Mouse (Mus musculus) midbrain, embryonic 15.5 days (tissue): ENCODE data around the gene Gnat2. TPM values are rescaled to one million over a fixed set of nuclear protein-coding genes. Genes with fewer than 3 reads are reported as not detected.

Experiments used
- ATAC-seq: fragments of 200-750 bp; cut with Nextera tagmentation; replicated peaks from 2 replicates; pipeline ENCODE4 v1.8.0; 2017; ENCODE audit warnings: moderate TSS enrichment
- H3K27ac ChIP-seq: fragments of 300-500 bp; sonication (generic); 2 replicates; pipeline ENCODE4 v1.5.1; 2015; ENCODE audit warnings: mild to moderate bottlenecking, inconsistent platforms
- H3K27me3 ChIP-seq: fragments of 300-500 bp; sonication (generic); replicated peaks from 2 replicates; pipeline ENCODE4 v1.6.1; 2015; ENCODE audit warnings: inconsistent platforms
- H3K36me3 ChIP-seq: fragments of 300-500 bp; sonication (generic); replicated peaks from 2 replicates; pipeline ENCODE4 v1.6.1; 2015; ENCODE audit warnings: inconsistent platforms
- H3K4me1 ChIP-seq: fragments of 300-500 bp; sonication (generic); 2 replicates; pipeline ENCODE4 v1.6.1; 2015; ENCODE audit warnings: inconsistent platforms
- H3K4me2 ChIP-seq: fragments of 300-500 bp; sonication (generic); 2 replicates; pipeline ENCODE4 v1.6.1; 2015; ENCODE audit warnings: inconsistent platforms, mild to moderate bottlenecking, moderate library complexity
- H3K4me3 ChIP-seq: fragments of 300-500 bp; sonication (generic); 2 replicates; pipeline ENCODE4 v1.5.1; 2015; ENCODE audit warnings: mild to moderate bottlenecking, inconsistent platforms
- H3K9ac ChIP-seq: fragments of 300-500 bp; sonication (generic); 2 replicates; pipeline ENCODE4 v1.6.1; 2015; ENCODE audit warnings: mild to moderate bottlenecking, inconsistent platforms
- H3K9me3 ChIP-seq: fragments of 300-500 bp; sonication (generic); 2 replicates; pipeline ENCODE4 v1.6.1; 2016; ENCODE audit warnings: inconsistent platforms
- whole genome bisulfite sequencing: fragments of 180-500 bp; shearing (Covaris S2); methylation state at CpG from one replicate; pipeline ENCODE4 v1.1.7; 2015; ENCODE audit warnings: mixed read lengths; 5-methylcytosine and 5-hydroxymethylcytosine counted together
- polyA plus RNA-seq: library from polyadenylated mRNA; unstranded; fragments of >200 nt; fragmentation: Nextera tagmentation; extraction: Ambion mirVana; gene quantifications from 2 replicates; pipeline ENCODE4 v1.2.1, GENCODE M21; 2015

Gene Gnat2
- 0.28 and 0.38 TPM in 2 replicates for polyA plus RNA-seq

DNA sequence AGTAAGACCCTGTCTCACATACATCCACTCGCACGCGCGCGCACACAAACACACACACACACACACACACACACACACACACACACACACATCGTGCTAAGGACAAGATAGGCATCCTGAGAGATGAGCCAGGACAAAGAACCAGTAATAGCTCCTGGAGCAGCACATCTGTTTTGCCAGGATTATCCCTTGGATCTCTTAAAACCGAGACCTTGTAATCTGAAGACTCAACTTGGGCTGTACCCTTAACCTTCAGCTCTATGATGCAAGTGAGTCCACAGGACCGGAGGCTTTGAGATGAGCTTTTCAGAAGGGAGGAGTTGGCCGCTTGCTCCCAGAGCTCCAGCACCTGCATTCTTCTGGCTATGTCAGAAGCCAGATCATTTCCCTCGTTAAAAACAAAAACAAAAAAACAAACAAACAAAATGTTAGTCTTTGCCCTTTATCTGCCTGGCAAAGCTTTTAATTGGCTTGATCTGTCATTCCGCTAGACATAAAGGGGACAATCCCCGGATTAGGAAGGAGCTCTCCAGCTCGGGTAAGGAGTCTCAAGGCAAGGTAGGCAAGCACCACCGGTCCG lies at the start of gene Gnat2:
Gene Gnat2 (plus strand): TSS at position 254 of the 580 bp plus-strand sequence.
- Histone ChIP-seq H3K4me2 (no peak within 1 kb of the TSS), H3K27me3 (no peaks in the 10 kb centered on the region), H3K4me3 (no peak within 1 kb of the TSS), H3K27ac (no peak within 1 kb of the TSS), H3K9ac (no peak within 1 kb of the TSS), H3K36me3 (no peaks in the 10 kb centered on the region), H3K4me1 (no peaks in the 10 kb centered on the region), H3K9me3 (no peaks in the 10 kb centered on the region)
- ATAC-seq = no peak
- WGBS = 60% methylated on average over 15 of the region's 15 CpGs

DNA sequence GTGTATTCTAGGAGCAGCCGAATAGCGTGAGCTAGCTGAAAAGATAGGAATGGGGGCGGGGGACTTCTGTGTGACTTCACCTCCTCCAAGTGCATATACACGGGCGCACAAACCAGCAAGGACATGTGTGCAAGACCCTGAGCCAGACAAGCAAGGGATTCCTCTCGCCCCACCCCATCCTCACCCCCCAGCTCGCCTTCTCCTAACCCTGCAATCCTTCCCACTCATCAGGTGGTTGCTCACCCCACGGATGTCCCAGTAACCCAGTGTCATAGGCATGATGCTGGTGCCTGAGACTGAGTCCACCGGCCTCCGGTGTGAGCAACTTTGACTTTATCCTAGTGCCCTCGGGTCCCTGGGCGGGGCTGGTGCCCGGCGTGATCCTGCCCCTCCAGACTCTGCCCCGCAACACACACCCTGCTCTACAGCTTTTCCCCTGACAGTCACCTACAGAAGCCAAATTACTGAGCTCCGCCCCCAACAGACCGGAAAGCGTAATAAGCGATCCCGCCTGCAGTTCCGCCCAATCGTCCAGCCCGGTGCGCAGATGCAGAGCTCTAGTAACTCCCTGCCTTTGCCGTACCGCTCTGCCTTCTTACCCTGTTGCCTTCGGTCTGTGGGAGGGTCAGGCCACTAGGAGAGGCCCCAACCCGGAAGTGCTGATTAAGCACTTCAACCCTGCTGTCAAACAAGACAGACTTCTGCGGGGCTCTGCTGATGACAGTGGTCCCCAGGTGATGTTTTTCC lies 48.0 kb upstream of the Gnat2 start, which contains the start of gene Gstm4:
Gene Gstm4 (minus strand): TSS at position 501 of the 747 bp plus-strand sequence.
- H3K27me3 ChIP-seq = no peaks in the 10 kb centered on the region
- 7% methylated on average over 29 of the region's 29 CpGs for WGBS
- peak within 1 kb of the TSS; percentile 46 for H3K27ac ChIP-seq
- peaks cover 10% of the 10 kb centered on the region; the same call in 1 of the 2 replicates for H3K4me1 ChIP-seq
- H3K36me3 ChIP-seq = no peaks in the 10 kb centered on the region
- peak within 1 kb of the TSS; percentile 52 for H3K9ac ChIP-seq
- peak within 1 kb of the TSS; percentile 52 for H3K4me3 ChIP-seq
- peak within 1 kb of the TSS; percentile 83 for H3K4me2 ChIP-seq
- peak; percentile 94 for ATAC-seq
- H3K9me3 ChIP-seq = no peaks in the 10 kb centered on the region

- Histone ChIP-seq H3K4me3 (no peak overlapping the region), H3K9me3 (no peaks in the 10 kb centered on the region), H3K9ac (no peak overlapping the region), H3K27ac (no peak overlapping the region), H3K4me1 (peaks cover 10% of the 10 kb centered on the region; the same call in 1 of the 2 replicates), H3K27me3 (no peaks in the 10 kb centered on the region), H3K4me2 (no peak overlapping the region), H3K36me3 (no peaks in the 10 kb centered on the region)
- ATAC-seq = no peak
- WGBS = 87% methylated on average over 2 of the region's 2 CpGs
Observed at GRCm38 (mm10) chr3:108046944-108047655, 45.5 kb upstream of the Gnat2 start.

DNA sequence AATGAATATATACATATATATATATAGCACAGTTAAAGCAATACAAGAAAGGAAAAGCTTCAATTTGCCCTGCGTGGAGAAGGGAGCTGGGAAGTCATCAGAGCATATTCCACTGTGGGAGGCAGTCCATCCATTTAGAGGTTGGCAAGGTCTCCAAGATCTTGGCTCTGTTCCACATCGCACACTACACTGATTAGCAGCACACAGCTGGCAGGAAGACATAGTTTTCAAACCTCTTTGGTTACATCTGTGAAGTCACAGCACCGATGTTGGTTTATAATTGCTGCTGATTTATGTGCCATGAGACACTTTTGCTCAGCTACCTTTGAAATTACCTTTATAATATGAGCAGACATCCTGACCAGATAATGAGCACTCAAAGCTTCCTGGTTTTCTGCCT lies 44.3 kb upstream of the Gnat2 start:
- no peak overlapping the region for H3K4me3 ChIP-seq
- no peak overlapping the region for H3K4me2 ChIP-seq
- H3K4me1 ChIP-seq = peaks cover 10% of the 10 kb centered on the region; the same call in 1 of the 2 replicates
- ATAC-seq = no peak
- no peaks in the 10 kb centered on the region for H3K27me3 ChIP-seq
- no peak overlapping the region for H3K9ac ChIP-seq
- no peak overlapping the region for H3K27ac ChIP-seq
- WGBS = 81% methylated on average over 3 of the region's 3 CpGs
- no peaks in the 10 kb centered on the region for H3K9me3 ChIP-seq
- no peaks in the 10 kb centered on the region for H3K36me3 ChIP-seq

- H3K36me3 ChIP-seq = no peaks in the 10 kb centered on the region
- whole genome bisulfite sequencing = 92% methylated on average over 5 of the region's 5 CpGs
- H3K4me2 ChIP-seq = no peak overlapping the region
- ATAC-seq = no peak
- H3K27ac ChIP-seq = no peak overlapping the region
- H3K27me3 ChIP-seq = no peaks in the 10 kb centered on the region
- no peaks in the 10 kb centered on the region for H3K9me3 ChIP-seq
- H3K4me3 ChIP-seq = no peak overlapping the region
- H3K9ac ChIP-seq = no peak overlapping the region
- H3K4me1 ChIP-seq = no peaks in the 10 kb centered on the region
Observed at GRCm38 (mm10) chr3:108050493-108050892, 42.1 kb upstream of the Gnat2 start.

DNA sequence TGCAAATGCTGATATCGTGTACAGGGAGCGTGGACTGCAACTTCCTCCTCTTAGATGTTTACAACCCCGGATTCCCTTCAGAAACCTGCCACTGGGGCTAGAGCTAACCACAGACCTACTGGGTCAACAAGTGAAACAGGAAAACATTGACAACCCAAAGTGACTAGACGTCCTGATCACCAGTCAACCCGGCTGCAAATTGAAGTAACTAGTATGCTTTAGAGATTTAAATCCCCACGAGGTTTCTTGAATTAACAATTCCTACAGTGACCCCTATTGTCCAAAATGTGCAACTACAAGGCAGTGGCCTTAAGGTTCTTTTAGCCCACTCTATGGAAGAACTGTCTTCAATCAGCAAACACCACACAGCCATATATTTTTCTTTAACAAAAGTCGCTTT lies 31.2 kb upstream of the Gnat2 start:
- Histone ChIP-seq H3K9me3 (no peaks in the 10 kb centered on the region), H3K27me3 (no peaks in the 10 kb centered on the region), H3K4me2 (no peak overlapping the region; the same call in 1 of the 2 replicates), H3K9ac (no peak overlapping the region), H3K4me1 (peaks cover 3% of the 10 kb centered on the region; the same call in 1 of the 2 replicates), H3K36me3 (no peaks in the 10 kb centered on the region), H3K4me3 (no peak overlapping the region), H3K27ac (no peak overlapping the region)
- WGBS = 28% methylated on average over 7 of the region's 7 CpGs
- ATAC-seq = no peak

DNA sequence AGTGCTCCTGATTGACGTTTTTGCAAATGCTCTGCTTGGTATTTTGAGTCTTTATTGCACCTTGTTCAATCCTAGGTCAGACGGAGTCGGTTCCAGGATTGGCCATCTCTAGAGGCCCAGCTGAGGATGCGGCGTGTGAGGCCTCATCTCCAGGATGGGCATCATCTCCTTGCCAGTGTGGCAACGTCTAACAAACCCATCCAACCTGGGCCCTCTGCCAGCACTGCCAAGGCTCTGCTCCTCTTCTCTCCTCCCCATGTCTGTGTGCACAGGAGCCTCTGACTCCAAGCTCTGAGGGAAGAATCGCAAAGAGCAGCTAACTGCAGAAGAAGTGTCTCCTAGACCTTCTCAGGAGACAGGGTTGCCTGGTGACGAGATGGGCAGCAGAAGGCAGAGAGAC lies 29.9 kb upstream of the Gnat2 start:
- no peaks in the 10 kb centered on the region for H3K27me3 ChIP-seq
- H3K36me3 ChIP-seq = no peaks in the 10 kb centered on the region
- H3K4me2 ChIP-seq = no peak overlapping the region
- no peaks in the 10 kb centered on the region for H3K9me3 ChIP-seq
- no peak overlapping the region for H3K9ac ChIP-seq
- ATAC-seq = no peak
- WGBS = 84% methylated on average over 8 of the region's 8 CpGs
- no peak overlapping the region for H3K4me3 ChIP-seq
- H3K4me1 ChIP-seq = peaks cover 3% of the 10 kb centered on the region; the same call in 1 of the 2 replicates
- H3K27ac ChIP-seq = no peak overlapping the region

- peaks cover 3% of the 10 kb centered on the region; the same call in 1 of the 2 replicates for H3K4me1 ChIP-seq
- no peak overlapping the region for H3K27ac ChIP-seq
- H3K9me3 ChIP-seq = no peaks in the 10 kb centered on the region
- no peak overlapping the region for H3K4me2 ChIP-seq
- no peaks in the 10 kb centered on the region for H3K27me3 ChIP-seq
- H3K4me3 ChIP-seq = no peak overlapping the region
- ATAC-seq = no peak
- WGBS = 82% methylated on average over 4 of the region's 4 CpGs
- H3K36me3 ChIP-seq = no peaks in the 10 kb centered on the region
- H3K9ac ChIP-seq = no peak overlapping the region
Observed at GRCm38 (mm10) chr3:108064672-108065071, 27.9 kb upstream of the Gnat2 start.

DNA sequence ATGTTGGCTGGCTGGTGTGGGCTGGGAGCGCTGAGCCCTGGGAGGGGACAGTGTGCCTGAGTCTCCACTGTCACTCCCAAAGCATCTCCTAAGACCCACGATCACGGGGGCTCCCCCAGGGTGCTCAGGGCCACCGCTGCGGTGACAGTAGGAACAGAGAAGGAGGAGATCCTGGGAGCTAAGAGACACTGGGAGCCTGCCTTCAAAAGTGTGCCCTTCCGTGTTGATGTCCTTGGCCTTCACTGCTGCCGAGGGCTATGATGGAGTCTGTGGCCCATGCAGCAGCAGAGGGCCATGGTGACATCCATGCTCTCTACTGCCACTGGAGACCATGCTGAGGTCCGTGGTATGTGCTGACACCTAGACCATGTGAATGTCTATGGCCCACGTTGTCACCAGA lies 27.0 kb upstream of the Gnat2 start:
- Histone ChIP-seq H3K27me3 (no peaks in the 10 kb centered on the region), H3K4me2 (no peak overlapping the region), H3K9me3 (no peaks in the 10 kb centered on the region), H3K4me1 (peaks cover 3% of the 10 kb centered on the region; the same call in 1 of the 2 replicates), H3K36me3 (no peaks in the 10 kb centered on the region), H3K4me3 (no peak overlapping the region), H3K9ac (no peak overlapping the region), H3K27ac (no peak overlapping the region)
- ATAC-seq = no peak
- WGBS = 77% methylated on average over 9 of the region's 9 CpGs

DNA sequence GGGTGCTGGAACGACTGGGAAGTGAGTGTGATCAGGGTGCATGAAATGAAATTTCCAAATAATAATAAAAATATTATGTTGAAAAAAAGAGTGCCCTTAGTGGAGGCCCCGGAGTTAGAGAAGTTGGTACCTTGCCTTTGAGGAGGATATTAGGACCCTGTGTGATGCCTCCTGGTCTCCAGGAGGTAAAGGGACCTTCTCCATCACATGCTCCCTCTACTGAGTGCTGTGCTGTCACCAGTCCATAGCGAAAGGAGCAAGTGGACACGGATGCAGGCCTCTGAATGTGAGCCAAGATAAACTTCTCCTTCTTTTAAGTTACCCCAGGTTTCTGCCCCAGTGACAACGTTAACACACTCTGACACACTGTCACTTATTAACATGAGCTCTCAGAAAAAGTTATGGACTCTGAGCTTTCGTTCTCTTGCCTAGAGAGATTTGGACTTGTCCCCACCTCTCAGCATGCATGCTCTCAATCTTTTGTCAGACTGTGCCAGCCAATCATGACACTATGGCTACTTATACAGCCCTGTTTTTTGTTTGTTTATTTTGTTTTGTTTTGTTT lies 25.1 kb upstream of the Gnat2 start:
- Histone ChIP-seq H3K4me2 (no peak overlapping the region), H3K36me3 (no peaks in the 10 kb centered on the region), H3K27ac (no peak overlapping the region), H3K9me3 (no peaks in the 10 kb centered on the region), H3K9ac (no peak overlapping the region), H3K4me1 (no peaks in the 10 kb centered on the region), H3K27me3 (no peaks in the 10 kb centered on the region), H3K4me3 (no peak overlapping the region)
- 75% methylated on average over 6 of the region's 6 CpGs for WGBS
- ATAC-seq = no peak

DNA sequence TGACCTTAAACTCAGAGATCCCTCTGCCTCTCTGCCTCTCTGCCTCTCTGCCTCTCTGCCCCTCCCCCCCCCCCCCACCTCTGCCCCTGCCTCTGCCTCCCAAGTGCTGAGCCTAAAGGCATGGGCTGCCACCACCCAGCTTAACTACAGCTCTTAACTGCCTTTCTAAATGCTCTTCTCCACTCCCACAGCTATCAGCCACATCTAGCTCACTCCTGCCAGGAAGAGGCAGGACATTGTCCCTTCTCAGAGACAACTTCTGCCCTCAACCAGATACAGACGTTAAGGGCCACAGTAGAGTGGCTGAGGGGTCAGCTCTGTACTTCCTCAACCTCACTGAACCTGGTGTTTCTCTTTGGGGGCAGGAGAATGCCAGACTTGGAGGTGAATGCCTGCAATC lies 23.8 kb upstream of the Gnat2 start:
- H3K27me3 ChIP-seq = no peaks in the 10 kb centered on the region
- H3K4me1 ChIP-seq = no peaks in the 10 kb centered on the region
- ATAC-seq = no peak
- no peak overlapping the region for H3K9ac ChIP-seq
- H3K4me2 ChIP-seq = no peak overlapping the region
- no peaks in the 10 kb centered on the region for H3K9me3 ChIP-seq
- 40% methylated on average over 1 of the region's 1 CpGs for WGBS
- H3K27ac ChIP-seq = no peak overlapping the region
- no peaks in the 10 kb centered on the region for H3K36me3 ChIP-seq
- no peak overlapping the region for H3K4me3 ChIP-seq

DNA sequence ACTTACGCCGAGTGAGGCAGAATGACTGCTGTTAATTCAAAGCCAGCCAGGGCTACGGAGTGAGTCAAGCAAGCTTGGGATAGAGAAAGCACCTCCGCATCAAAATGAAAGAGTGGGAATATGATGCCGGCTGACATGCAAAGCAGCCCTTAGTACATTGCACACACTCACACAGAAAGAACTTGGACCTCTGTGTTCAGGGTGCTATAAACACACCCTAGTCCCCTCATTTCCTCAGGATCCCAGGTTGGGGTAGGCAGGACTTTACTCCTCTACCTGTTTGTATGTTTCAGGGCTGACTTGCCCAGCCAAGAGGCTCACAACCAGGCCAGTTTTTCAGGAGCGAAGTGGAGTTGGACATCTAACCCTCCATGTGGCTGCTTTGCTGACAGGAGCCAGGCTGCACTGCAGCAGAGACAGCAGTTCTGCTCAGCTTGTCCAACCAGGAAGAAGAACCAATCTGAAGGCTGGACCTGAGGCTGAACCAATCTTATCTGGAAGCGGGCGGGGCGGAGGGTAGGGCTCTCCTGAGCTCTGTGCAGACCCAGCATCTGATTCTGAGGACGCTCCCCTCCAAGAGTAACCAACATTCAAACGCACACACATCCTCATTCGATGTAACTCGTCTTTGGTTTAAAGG lies 23.2 kb upstream of the Gnat2 start:
- H3K9me3 ChIP-seq = no peaks in the 10 kb centered on the region
- WGBS = 78% methylated on average over 13 of the region's 13 CpGs
- H3K9ac ChIP-seq = no peak overlapping the region
- no peak for ATAC-seq
- no peaks in the 10 kb centered on the region for H3K36me3 ChIP-seq
- no peak overlapping the region for H3K27ac ChIP-seq
- H3K4me2 ChIP-seq = no peak overlapping the region
- H3K27me3 ChIP-seq = no peaks in the 10 kb centered on the region
- no peaks in the 10 kb centered on the region for H3K4me1 ChIP-seq
- no peak overlapping the region for H3K4me3 ChIP-seq
